Mouse (Mus musculus) mouse trophoblast stem cell (cell line): Measurements from ENCODE around the gene Cdh16.
"Not testable (repeated sequence)": the region's sequence is repeated elsewhere in the genome, so short reads cannot be mapped to it uniquely, and the experiment has no call there.

Source experiments
- in situ Hi-C, 2 experiments: fragments of 300-500 bp; cut with MseI, MboI; formaldehyde crosslinking; loops; 2 replicates in 1 of 2; 3 replicates in 1 of 2; pipeline ENCODE4 v1.15.1; 2025

Gene Cdh16

DNA sequence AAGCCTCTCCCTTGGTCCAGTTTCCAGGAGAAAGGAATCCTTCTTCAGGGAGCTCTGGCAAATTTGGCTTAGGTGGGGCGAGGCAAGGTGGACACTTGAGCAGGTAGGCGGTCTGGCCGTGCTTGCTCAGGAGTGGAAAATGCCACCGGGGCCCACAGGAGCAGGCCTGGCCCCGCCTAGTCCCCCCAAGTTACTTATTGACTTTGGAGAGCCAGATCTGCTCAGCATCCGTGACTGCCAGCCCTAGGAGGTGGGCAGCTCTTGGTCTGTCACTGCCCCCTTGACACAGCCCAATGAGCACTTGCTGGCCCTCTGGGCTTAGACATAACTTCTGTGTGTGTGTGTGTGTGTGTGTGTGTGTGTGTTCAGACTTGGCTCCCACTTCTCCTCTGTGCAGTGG is at the start of gene Cdh16:
Cdh16 (minus strand) TSS at position 236 of the 400 bp plus-strand sequence.
- in situ Hi-C loops, result no loop called here

DNA sequence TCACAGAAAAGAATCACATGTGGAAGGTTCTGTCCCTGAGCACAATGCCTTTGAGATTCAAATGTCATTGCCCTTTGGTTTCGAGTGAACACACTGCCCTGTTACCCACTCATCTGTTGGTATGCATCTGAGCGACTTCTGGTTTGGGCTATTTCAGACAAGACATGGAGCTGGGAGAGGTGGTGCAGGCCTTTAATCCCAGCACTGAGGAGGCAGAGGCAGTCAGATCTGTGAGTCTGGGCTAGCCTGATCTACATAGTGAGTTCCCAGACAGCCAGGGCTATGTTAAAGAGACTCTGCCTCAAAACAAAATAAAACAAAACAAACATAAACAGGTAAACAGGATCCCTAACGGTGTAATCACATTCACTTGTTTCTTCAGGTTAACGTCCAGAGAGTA is 31.4 kb upstream of the Cdh16 start:
- in situ Hi-C loops, result no loop called here

DNA sequence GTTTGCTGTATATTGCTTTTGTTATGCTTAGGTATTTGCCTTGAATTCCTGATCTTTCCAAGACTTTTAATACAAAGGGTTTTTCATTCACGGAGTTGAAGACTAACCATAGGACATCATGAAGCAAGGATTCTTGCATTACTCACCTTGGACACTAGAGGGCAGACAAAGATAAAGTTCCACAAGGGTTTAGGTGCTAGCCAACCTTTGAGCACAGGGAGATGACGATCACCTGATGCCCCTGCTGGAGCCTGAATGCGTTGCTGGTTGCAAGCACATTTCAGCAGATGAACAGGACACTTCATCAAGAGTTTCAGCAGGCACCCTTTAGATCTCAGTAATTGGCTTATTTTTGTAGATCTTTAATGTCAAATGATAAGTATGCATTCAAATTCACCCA is 30.8 kb upstream of the Cdh16 start:
- in situ Hi-C loops, result no loop called here

DNA sequence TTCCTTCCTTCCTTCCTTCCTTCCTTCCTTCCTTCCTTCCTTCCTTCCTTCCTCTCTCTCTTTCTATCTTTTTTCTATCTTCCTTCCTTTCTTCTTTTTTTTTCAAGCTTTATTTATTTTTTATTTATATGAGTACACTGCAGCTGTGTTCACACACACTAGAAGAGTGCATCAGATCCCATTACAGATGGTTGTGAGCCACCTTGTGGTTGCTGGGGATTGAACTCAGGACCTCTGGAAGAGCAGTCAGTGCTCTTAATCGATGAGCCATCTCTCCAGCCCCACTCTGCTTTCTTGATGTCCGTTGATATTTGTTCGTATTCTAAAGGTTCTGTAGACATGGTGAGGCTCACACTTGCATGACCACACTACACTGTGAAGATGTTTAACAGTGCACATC is 20.0 kb upstream of the Cdh16 start:
- in situ Hi-C loops, result not testable (repeated sequence)

DNA sequence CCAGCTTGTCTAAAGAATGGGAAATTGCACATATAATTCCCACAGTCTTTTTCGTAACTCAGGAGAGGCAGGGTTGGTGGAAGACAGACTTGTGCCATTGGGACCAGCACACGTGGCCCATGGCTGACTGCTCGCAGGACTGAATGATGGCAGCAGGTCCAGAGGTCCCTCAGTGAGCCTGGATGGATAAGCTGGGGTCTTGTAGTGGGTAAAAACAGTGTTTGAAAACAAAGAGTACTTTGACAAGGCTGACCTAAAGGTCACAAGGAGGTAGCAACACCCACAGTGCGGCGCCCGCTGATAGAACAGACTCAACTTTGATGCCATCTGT is 18.1 kb upstream of the Cdh16 start:
- in situ Hi-C loops, result no loop called here

DNA sequence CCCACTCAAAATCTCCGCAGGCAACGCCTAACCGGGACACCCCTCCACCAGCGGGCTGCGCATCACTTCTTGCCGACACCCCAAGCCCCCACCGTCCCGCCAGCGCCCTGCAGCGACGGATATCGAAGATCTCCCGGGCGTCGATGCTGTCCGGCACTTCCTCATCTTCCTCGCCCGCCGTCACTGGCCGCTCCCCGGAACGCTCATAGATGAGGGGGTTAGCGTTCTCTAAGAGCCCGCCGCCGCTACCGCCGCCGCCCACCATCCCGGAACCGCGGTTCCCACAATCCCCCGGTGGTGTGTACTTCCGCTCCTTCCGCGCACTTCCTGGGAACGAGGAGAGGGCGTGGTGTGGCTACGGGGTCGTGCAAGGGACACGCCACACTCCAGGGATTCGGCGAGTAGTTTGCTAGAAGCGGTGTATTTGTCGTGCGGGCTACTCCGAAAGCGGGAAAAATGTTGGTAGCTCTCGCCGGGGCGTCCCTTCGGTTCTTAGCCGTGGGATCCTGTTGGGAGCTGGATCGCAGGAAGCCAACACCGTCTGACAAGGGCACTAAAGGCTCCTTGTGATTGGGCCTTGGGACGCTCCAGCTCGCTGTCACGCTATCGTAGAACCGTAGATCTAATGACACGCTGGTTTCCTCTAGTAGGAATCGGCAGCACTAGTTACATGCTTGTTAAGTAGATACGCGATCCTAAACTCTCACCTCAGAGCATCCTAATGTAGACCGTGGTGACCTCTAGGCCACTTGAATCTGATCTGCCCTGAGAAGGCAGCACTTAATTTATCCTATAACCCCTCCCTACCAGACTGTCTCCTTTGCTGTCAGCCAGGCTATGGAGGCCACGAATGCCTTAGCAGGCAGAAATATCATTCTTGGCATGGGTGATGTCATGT is 17.5 kb upstream of the Cdh16 start, which contains the start of gene Ciao2b:
Ciao2b (minus strand) TSS at position 540 of the 898 bp plus-strand sequence.
- in situ Hi-C loops, result no loop called here

DNA sequence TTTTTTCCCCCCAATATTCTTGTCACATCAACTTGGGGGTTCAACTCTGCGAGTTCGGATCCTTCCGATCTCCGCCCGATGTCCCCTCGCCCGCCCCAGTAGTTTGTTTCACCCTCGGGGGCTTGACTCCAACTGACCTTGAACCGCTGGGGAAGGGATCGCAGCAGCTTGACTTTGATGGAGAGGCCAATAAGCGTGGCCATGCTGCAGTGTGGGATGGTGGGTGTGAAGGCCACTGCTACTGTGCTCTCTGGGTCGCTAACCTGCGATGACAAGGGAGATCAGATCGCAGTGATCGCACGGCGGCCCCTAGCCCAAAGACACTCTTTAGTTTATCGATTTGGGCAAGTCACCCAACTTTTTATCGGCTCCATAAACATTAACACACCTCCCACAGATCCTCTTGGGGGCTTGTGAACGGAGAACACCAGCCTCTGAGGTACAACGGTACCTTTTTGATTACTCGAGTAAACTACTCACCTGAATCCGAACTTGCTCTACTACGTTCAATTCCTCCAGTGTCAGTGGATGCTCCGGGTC is 16.7 kb upstream of the Cdh16 start:
- in situ Hi-C loops, result no loop called here

DNA sequence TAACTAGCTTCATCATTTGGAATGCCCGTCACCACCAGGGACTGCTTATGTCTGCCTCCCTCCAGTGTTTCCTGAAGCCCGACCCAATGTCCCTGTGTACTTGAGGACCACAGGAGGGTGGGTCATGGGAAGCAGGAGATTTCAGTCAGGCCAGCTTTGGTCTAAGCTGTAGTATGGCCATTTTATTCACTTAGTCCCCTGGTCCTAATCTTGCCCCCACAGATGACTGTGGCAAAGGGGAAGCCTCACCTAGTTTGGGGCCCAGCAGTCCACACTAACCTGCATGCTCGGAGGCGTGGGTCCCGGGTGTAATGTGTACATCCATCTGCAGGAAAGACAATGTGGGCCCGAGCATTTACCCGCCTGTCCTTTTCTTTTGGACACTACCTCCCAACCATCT is 16.0 kb upstream of the Cdh16 start:
- in situ Hi-C loops, result no loop called here

DNA sequence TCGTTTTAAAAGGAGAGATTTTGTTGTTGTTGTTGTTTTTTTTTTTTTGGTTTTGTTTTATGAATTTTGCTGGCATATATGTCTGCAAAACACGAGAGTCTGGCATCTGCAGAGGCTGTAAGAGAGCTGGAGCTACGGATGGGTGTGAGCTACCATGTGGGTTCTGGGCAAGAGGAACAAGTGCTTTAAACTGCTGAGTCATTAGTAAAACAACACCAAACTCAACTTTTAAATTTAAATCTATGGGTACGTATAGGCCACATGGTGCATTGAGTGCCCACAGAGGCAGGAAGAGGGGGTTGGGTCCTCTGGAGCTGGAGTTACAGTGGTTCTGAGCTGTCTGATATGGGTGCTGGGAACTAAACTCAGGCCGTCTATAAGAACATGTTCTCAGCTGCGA is 13.8 kb upstream of the Cdh16 start:
- in situ Hi-C loops, result no loop called here

DNA sequence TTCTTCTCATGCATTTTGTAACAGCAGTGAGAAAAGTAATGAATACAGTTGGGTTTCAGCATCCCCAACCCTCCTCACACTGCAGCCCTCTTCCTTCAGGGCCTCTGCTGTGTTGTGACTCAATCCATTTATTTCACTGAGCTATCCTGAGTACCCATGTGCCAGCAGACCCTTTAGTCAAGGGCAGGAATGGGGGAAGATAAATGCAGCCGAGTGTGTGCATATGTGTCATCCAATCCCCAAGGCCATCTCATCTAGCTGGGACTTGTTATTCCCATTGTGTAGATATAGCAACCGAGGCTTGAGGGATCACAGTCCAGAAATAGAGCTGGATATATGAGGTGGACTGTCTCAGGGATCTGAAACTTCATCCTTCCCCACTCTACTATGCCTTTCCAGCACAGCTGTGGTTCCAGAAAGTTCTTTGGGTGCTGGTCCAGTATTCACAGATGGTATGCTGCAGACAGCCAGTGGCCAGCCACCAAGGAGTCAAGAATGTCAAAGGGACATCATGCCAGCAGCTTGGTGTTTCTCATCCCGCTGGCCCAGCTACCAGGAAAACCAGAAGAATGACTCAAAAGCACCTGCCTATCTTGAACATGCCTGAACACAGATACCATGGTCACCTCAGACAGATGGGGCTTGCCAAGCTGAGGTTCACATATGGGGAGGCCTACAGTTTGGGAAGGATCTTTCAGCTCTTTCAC is 11.0 kb upstream of the Cdh16 start:
- in situ Hi-C loops, result no loop called here

DNA sequence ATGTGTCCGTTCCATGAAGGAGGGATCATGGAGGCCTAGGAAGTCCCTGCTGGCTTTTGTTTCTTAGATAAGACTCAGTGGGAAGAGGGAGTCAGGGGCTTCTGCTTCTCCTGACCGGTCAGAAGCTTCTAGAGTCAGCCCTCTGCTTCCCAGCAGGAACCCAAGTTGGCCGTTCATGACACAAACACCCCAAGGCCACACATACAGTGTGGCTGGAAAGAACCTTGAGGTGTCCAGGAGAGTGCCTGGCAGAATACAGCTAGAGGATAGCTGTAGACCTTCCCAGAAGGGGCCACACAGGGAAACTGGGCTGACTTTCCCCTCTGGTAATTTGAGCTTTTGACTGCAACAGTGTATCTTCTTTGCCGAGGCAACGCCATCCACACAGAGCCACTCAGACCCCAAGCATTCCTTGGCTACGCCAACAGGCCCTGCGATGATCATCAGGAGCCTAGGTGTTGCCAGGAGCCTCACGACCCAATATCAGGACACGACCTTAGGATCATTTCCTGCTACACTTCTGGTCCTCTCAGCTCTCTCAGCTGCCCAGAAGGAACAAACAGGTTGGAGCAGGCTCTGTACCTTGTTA is 9.1 kb upstream of the Cdh16 start:
- in situ Hi-C loops, result no loop called here

DNA sequence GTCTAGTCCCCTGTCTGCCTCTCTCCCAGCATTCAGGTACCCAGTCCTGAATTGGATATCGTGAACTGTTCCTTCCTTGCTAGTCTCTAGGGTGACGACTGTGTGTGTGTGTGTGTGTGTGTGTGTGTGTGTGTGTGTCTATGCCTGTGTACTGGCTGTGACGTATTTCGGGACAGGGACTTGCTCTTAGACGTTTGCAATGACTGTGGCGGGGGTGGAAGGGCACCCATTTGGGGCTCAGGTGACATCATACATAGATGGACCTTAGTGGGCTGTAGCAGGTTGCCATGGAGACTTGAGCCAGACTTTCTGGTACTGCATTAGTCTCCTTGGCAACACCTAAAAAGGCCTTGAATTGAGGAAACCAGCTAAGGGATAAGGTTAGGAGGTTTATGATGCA is 8.3 kb upstream of the Cdh16 start:
- in situ Hi-C loops, result no loop called here

DNA sequence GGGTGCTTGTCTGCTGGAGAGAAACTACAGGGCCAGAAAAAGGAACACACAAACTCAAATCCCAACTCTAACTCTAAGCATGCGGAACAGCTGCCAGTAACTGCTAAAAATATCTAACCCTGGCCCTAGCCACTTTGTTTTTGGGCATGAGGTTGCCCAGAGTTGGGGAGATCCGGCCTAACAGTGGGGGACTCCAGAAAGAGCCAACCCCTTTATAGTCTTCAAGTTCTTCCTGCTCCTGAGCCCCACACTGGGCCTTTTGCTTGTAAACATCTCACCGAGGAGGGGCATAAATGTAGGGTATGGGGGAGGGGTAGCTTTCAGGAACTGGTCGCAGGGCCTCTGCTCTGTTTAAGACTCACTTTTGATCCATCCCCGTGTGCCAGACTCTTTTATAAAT is 7.8 kb upstream of the Cdh16 start:
- in situ Hi-C loops, result no loop called here

DNA sequence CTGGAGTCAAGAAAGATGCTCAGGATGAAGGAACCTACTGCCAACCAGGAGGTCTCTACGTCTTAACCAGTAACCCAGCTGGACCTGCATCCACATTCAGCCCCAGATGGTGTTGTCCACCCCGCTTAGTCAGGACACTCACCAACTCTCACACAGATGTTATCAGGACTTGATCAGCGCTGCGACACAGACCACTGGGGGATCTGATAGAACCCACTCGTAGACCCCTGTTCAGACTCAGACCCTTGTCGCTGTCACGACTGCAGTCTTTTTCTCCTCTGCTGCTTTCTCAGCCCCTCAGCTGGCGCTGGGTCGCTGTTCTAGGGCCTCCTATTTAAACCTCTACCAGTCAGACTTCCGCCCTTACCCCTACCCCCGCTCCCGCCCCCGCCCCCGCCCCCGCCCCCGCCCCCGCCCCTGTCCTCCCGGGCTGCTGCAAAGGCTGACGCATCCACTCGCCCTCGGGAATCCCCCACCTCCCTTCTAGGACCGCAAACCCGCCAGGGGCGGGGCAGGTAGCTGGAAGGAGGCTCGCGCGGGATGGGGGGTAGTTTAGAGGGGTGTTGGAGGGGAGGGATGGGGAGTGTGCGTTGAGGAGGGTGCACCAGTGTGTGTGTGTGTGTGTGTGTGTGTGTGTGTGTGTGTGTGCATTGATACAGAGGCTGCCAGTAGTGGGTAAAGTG is 6.9 kb upstream of the Cdh16 start, which contains the start of gene Rrad:
Rrad (minus strand) TSS at position 347 of the 683 bp plus-strand sequence.
- in situ Hi-C loops, result no loop called here

DNA sequence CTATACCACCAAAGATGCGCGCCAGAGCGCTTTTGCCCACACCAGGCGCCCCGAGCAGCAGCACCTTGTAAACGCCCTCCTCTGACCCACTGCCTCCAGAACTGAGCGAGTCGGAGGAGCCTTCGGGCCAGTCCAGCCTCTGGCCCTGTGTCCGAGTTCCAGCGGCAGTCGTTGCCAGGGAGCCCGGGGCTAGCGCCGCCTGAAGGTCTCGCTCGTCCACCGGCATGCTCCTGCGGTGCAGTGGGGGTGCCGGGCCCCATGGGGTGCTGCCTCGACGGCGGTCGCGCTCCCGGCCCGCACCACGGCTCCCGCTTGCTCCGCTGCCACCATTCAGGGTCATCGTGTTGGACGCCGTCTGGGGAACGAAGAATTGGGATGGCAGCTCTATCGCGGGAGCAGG is 6.4 kb upstream of the Cdh16 start:
- in situ Hi-C loops, result no loop called here

DNA sequence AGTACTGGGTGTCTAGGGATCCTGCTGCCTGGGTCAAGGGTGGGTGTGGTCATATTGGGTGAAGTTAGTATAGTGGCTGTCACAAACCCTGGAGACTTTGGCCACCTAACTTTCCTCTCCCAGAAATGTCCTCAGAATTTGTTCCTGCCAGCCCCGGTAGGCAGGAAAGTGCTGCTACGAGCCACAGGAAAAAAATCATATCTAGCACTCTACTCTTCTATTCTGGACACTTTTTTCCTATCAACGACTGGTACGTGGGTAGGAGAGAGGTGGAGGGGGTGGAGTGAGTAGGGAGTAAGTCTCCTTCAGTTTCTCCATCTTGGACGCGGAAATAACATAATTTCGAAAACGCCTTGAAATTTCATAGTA is 5.9 kb upstream of the Cdh16 start:
- in situ Hi-C loops, result no loop called here

DNA sequence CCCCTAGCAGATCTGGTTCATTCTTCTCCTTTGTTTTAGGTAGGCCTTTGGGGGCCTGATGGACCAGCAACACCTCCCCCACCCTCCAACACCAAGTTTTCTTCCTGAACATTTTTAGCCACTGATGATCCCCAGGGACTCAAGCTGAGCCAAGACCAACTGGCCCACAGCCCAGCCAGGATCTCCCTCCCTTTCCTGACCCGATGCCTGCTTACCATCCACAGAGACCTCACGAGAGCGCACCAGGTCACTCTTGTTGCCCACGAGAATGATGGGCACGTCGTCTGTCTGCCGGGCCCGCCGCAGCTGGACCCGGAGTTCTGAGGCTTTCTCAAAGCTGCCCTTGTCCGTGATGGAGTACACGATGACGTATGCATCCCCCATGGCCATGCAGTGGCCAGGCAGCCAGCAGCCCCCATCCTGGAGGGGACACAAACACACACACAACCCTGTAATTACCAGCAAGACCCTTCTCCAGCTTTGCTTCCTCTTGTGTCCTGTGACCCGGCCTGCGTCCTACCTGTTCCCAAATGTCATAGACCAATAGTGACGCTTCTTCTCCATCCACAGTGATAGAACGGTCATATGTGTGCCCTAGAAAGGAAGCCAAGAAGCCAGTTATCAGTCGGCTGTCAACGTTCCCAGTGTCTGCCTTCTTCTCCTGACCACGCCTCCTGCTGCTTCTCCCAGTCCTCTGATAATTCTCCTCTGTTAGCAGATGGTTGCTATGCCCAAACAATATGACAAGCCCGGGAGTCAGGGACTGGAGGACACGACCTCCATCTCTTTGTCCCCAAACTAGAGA is 5.3 kb upstream of the Cdh16 start:
- in situ Hi-C loops, result no loop called here

DNA sequence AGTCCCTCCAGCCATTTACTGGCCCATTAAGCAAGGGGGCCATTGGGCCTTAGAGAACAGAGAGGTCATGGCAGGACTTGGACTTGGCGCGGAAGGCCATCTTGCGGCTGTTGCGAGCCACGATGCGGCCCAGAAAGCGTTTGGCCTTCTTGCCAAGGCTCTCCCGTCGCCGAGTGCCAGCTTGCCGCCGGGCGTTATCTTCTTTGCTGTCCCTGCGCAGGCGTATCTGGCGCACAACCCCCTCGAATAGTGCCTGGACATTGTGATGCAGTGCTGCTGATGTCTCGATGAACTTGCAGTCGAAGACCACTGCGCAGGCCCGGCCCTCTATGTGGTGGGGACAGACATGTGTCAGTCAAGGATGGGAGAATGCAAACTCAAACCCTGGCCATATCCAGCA is 4.2 kb upstream of the Cdh16 start:
- in situ Hi-C loops, result no loop called here

DNA sequence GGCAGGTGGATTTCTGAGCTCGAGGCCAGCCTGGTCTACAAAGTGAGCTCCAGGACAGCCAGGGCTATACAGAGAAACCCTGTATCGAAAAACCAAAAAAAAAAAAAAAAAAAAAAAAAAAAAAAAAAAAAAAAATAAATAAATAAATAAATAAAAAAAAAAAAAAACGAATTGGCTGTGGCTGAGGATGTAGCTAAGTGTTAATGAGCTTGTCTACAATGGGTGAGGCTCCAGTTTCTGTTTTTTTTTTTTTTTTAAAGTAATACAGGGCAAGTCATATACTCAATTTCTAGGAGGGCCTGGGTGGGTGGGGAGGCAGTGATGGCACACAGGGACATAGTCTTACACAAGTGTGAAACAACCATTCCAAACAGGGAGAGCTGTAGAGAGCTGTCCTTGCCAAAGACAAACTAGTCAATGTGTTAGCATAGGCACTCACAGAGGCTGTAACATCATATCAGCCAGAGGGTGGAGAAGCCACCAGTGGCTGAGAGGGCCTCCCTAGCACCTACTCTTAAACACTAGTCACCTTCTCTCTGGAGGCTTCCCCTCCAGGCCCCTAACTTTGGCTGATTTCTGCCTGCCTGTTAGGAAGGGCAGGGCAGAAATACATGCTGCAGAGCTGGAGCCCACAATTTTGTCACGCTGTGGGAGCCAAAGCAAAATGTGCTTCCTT is 3.0 kb upstream of the Cdh16 start:
- in situ Hi-C loops, result no loop called here

DNA sequence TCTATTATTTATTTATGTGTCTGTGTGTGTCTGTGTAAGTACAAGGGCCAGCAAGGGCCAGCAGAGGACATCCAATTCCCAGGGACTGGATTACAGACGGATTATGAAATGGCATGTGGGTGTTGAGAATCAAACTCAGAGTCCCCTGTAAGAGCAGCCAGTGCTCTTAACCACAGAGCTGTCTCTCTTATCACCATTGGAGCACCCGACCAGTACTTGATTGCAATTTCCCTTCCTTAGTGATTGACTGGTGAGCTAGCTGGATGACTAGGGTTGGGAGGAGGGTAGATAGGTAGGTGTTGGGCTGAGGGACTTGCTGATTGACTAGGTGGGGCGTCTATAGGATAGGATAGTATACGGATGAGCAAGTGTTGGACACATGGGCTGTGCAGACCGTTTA is 3.4 kb downstream of the Cdh16 start:
- in situ Hi-C loops, result no loop called here

DNA sequence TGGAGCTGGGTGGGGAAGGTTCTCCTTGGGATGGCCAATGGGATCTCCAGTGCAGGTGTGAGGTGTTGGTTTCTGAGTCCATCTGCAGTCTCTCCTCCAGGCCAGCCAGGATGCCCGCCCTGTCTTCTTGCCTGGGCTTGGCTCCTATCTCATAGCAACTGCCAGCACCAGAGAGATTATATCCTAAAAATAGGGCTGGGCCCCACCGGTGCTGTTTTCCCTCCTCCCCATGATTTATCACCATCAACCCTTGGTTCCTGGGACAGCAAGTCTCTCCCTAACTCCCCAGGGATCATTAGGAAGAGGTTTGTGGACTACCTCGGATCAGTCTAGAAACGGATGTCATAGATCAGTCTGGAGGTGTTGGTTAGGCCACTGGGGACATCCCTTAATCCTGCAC is 11.1 kb downstream of the Cdh16 start:
- in situ Hi-C loops, result no loop called here
